Mouse (Mus musculus): ENCODE measurements around the gene Cog2.

GRCm38 (mm10) chr8:124521946-124522345, 1.4 kb downstream of the Cog2 start:
- TF ChIP-seq CTCF (IDR thresholded peaks at IDR 0.05) (no peak), EP300 (IDR thresholded peaks at IDR 0.05; ENCODE audit: insufficient read depth, low read depth, low read length) (no peak)

Measured in heart, adult 2 months (tissue).